Mouse (Mus musculus): ENCODE data around the gene Dennd5b. TPM values are rescaled to one million over a fixed set of nuclear protein-coding genes. Genes with fewer than 3 reads are reported as not detected.
"Not testable (repeated sequence)": the region's sequence is repeated elsewhere in the genome, so short reads cannot be mapped to it uniquely, and the experiment has no call there.

Gene Dennd5b
- total RNA-seq, 1 experiment, result 11.5 TPM

DNA sequence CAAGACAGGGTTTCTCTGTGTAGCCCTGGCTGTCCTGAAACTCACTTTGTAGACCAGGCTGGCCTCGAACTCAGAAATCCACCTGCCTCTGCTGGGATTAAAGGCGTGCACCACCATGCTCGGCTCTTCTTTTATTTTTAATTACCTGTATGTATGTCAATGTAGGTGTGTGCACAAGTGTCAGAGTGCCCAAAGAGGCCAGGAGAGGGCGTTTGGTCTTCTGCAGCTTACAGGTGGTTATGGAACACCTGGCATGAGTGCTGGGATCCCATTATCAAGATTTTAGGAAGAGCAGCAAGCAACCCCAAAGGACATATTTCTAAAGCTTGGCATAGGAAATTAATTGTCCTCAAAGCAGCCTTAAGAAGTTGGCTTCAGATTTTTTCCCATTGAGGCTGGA is 159.1 kb downstream of the Dennd5b start:
- peak overlapping the region in 1 of 2 experiments; percentile 1; a peak in 1 of 4 replicates for H3K4me3 ChIP-seq (ENCODE audit: insufficient read depth in 1 of 2, low read depth in 1 of 2, low read length in 2 of 2, poor library complexity in 1 of 2, severe bottlenecking in 1 of 2)
- H3K9ac ChIP-seq (ENCODE audit: insufficient read depth, low read depth, low read length, poor library complexity, severe bottlenecking), result peak overlapping the region; percentile 5; the same call in 1 of the 2 replicates
- in situ Hi-C loops (cut with MboI; ENCODE audit: low sequenced_read_pairs in 2 of 2, unreplicated experiment in 2 of 2), result no loop called here
- H3K9me3 ChIP-seq (ENCODE audit: control insufficient read depth, insufficient read depth, low read depth, low read length), result no peaks in the 10 kb centered on the region
- DNase-seq (ENCODE audit: low read depth, low spot score), result no peak
- H3K27ac ChIP-seq (ENCODE audit: insufficient read depth, low read depth, low read length, poor library complexity, severe bottlenecking), result no peak overlapping the region
- peaks cover 26% of the 10 kb centered on the region for H3K36me3 ChIP-seq (ENCODE audit: control insufficient read depth, insufficient read depth, low read length, poor library complexity, severe bottlenecking)
- H3K4me1 ChIP-seq (ENCODE audit: control insufficient read depth in 2 of 2, insufficient read depth in 2 of 2, low read length in 2 of 2, poor library complexity in 1 of 2), result peaks cover 9 to 12% of the 10 kb centered on the region in 2 experiments
- no peak for TF ChIP-seq ZNF384 (IDR thresholded peaks at IDR 0.05; ENCODE audit: low read depth, low read length)
- no peak for TF ChIP-seq MAFK (IDR thresholded peaks at IDR 0.05; ENCODE audit: insufficient read depth, low read depth, low read length)
- no peak for TF ChIP-seq ZC3H11A (IDR thresholded peaks at IDR 0.05; ENCODE audit: borderline replicate concordance, low read depth, low read length)
- TF ChIP-seq CHD2 (IDR thresholded peaks at IDR 0.05; ENCODE audit: low read depth, low read length), result no peak
- TF ChIP-seq HCFC1 (IDR thresholded peaks at IDR 0.05; ENCODE audit: borderline replicate concordance, insufficient read depth, low read length), result no peak

DNA sequence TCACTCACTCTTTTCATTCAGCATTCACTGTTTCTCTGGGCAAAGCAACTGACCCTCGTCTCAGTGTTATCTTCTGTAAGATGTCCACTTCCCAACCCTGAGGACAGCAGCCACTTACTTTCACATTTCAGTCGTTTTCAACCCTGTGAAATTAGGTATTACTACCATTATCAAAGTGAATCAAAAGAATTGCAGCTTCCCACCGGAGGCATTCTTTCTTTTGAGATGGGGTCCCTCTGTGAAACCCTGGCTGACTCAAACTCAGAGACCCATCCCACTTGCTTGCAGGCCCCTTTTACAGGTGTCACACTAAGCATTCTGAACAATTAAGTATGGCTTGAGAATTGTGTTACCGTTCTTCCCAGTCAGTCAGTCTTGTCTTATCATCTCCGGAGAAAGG is 159.6 kb downstream of the Dennd5b start:
- Histone ChIP-seq H3K27ac (ENCODE audit: insufficient read depth, low read depth, low read length, poor library complexity, severe bottlenecking) (no peak overlapping the region), H3K4me3 (ENCODE audit: insufficient read depth in 1 of 2, low read depth in 1 of 2, low read length in 2 of 2, poor library complexity in 1 of 2, severe bottlenecking in 1 of 2) (peak overlapping the region; percentile 29 to 33; a peak in 3 of 4 replicates), H3K4me1 (ENCODE audit: control insufficient read depth in 2 of 2, insufficient read depth in 2 of 2, low read length in 2 of 2, poor library complexity in 1 of 2) (peaks cover 9 to 11% of the 10 kb centered on the region in 2 experiments; a peak in 3 of 4 replicates), H3K9ac (ENCODE audit: insufficient read depth, low read depth, low read length, poor library complexity, severe bottlenecking) (0 out of 2 replicates have a peak overlapping the region, but pooled peaks have one; percentile 7), H3K36me3 (ENCODE audit: control insufficient read depth, insufficient read depth, low read length, poor library complexity, severe bottlenecking) (peaks cover 26% of the 10 kb centered on the region), H3K9me3 (ENCODE audit: control insufficient read depth, insufficient read depth, low read depth, low read length) (no peaks in the 10 kb centered on the region)
- TF ChIP-seq HCFC1 (IDR thresholded peaks at IDR 0.05; ENCODE audit: borderline replicate concordance, insufficient read depth, low read length) (no peak), ZC3H11A (IDR thresholded peaks at IDR 0.05; ENCODE audit: borderline replicate concordance, low read depth, low read length) (no peak), ZNF384 (IDR thresholded peaks at IDR 0.05; ENCODE audit: low read depth, low read length) (no peak), CHD2 (IDR thresholded peaks at IDR 0.05; ENCODE audit: low read depth, low read length) (no peak)
- DNase-seq (ENCODE audit: low read depth, low spot score), result no peak
- in situ Hi-C loops (cut with MboI; ENCODE audit: low sequenced_read_pairs in 2 of 2, unreplicated experiment in 2 of 2), result no loop called here

GRCm38 (mm10) chr6:148940383-148940782 is 161.1 kb downstream of the Dennd5b start:
- H3K9ac ChIP-seq (ENCODE audit: insufficient read depth, low read depth, low read length, poor library complexity, severe bottlenecking); H3K27ac ChIP-seq (ENCODE audit: insufficient read depth, low read depth, low read length, poor library complexity, severe bottlenecking); DNase-seq (ENCODE audit: low read depth, low spot score); H3K4me3 ChIP-seq (ENCODE audit: insufficient read depth in 1 of 2, low read depth in 1 of 2, low read length in 2 of 2, poor library complexity in 1 of 2, severe bottlenecking in 1 of 2); H3K9me3 ChIP-seq (ENCODE audit: control insufficient read depth, insufficient read depth, low read depth, low read length); in situ Hi-C loops (cut with MboI; ENCODE audit: low sequenced_read_pairs in 2 of 2, unreplicated experiment in 2 of 2): not testable (repeated sequence)
- peak; percentile 82 for TF ChIP-seq ZNF384 (IDR thresholded peaks at IDR 0.05; ENCODE audit: low read depth, low read length)
- Histone ChIP-seq H3K4me1 (ENCODE audit: control insufficient read depth in 2 of 2, insufficient read depth in 2 of 2, low read length in 2 of 2, poor library complexity in 1 of 2) (peaks cover 9 to 20% of the 10 kb centered on the region in 2 experiments; a peak in 3 of 4 replicates), H3K36me3 (ENCODE audit: control insufficient read depth, insufficient read depth, low read length, poor library complexity, severe bottlenecking) (peaks cover 21% of the 10 kb centered on the region)

Other genes starting within 250 kb of the Dennd5b start
- gene Caprin2, start 205.4 kb downstream of the Dennd5b start, total RNA-seq (2012; rRNA removed), result 24.8 and 25.7 TPM in 2 replicates
- gene Sinhcaf, start 155.2 kb downstream of the Dennd5b start, total RNA-seq (2012; rRNA removed), result 193 and 205 TPM in 2 replicates
- not detected in 2 replicates for gene Gm10203, start 28.5 kb upstream of the Dennd5b start, total RNA-seq (2012; rRNA removed)
- 5.3 and 6.8 TPM in 2 replicates for gene Etfbkmt, start 38.2 kb upstream of the Dennd5b start, total RNA-seq (2012; rRNA removed)
- 10.9 and 12.6 TPM in 2 replicates for gene Amn1, start 87.0 kb upstream of the Dennd5b start, total RNA-seq (2012; rRNA removed)
- 124 and 128 TPM in 2 replicates for gene Resf1, start 207.7 kb upstream of the Dennd5b start, total RNA-seq (2012; rRNA removed)